9 mouse cellular contexts compared by ENCODE assay signal in the genomic region with DNA sequence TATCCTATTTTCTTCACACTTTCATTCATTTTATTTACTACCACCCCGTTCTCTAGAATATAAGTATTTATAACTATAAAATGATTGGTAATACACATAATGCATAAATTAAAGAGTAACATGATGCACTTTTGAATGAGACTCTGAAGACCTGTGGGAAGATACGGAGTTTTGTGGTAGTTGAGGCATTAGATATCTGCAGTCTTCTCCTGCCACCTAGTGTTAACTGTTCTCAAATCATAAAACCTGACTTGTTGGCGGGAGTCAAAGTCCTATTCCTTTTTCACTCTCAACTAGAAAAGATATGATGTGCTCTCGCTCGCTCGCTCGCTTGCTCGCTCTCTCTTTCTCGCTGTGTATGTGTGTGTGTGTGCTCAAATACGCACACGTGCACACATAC. TPM values are rescaled to one million over a fixed set of nuclear protein-coding genes. Genes with fewer than 3 reads are reported as not detected.
DNase-seq lines count a peak whose midpoint lies in the region; ATAC-seq lines count a peak whose summit lies in the region.
"Had no signal": no experiment of that assay in that cellular context is flagged by ENCODE, and none has a peak within 500 bp of the region (broad histone marks: within the 10 kb centered on the region; RNA-seq: fewer than 3 reads in every experiment).

No protein-coding gene starts in this region.

- no peaks in the 10 kb centered on the region for H3K36me3 ChIP-seq in liver, embryonic 11.5 days (ENCODE audit: control insufficient read depth, insufficient read depth, low read length)

- no peaks in the 10 kb centered on the region for H3K4me1 ChIP-seq in liver, embryonic 11.5 days (replicated peaks; ENCODE audit: control insufficient read depth, insufficient read depth, low read length)

- H3K27ac ChIP-seq in liver, embryonic 11.5 days (ENCODE audit: low read depth, low read length): no peak overlapping the region

- ATAC-seq in liver, embryonic 11.5 days (replicated peaks; ENCODE audit: low FRiP score): peak; percentile 22; the same call in 1 of the 2 replicates

- no peaks in the 10 kb centered on the region for H3K27me3 ChIP-seq in liver, embryonic 11.5 days (replicated peaks; ENCODE audit: control insufficient read depth, insufficient read depth, low read length)

- H3K9ac ChIP-seq in liver, embryonic 11.5 days (ENCODE audit: low read depth, low read length): no peak overlapping the region

- peak; percentile 50 to 75 for DNase-seq in cerebellum, postnatal 10 days
- DNase-seq in cerebellum, adult 11-12 months: no peak
- no peak for DNase-seq in liver, embryonic 11.5 days (ENCODE audit: low spot score)
- no peak for DNase-seq in liver
- peak; percentile 78 for DNase-seq in embryo, embryonic 10 days (ENCODE audit: low spot score)
- DNase-seq in kidney, postnatal 36 days: peak; percentile 25 to 61
- peak; percentile 86 for DNase-seq in naive thymus-derived CD4-positive, alpha-beta T cell, adult 2 months (ENCODE audit: low read depth)
- DNase-seq in frontal cortex, postnatal 25 days (ENCODE audit: low spot score in 2 of 2): no peak

- 45% methylated on average over 11 of the region's 11 CpGs for WGBS in liver, embryonic 11.5 days

- no peaks in the 10 kb centered on the region for H3K9me3 ChIP-seq in liver, embryonic 11.5 days (ENCODE audit: control insufficient read depth, low read length)
- H3K9me3 ChIP-seq: G1E had no signal

- H3K4me2 ChIP-seq in liver, embryonic 11.5 days: peak overlapping the region; percentile 18; the same call in 1 of the 2 replicates

- no peak overlapping the region for H3K4me3 ChIP-seq in liver, embryonic 11.5 days (ENCODE audit: low read depth, low read length)

RNA-seq across cellular contexts. Expression of a gene that starts 4.5 kb away (rescaled TPM):
- 30.4 and 37.2 TPM in 2 replicates for polyA plus RNA-seq in liver, embryonic 11.5 days (2014; fragmentation: Nextera tagmentation; extraction: Ambion mirVana)

RNA-seq across cellular contexts. Expression of a gene that starts 46.9 kb away (rescaled TPM):
- polyA plus RNA-seq in liver, embryonic 11.5 days (2014; fragmentation: Nextera tagmentation; extraction: Ambion mirVana): 40.9 and 41.9 TPM in 2 replicates

Comparison
In these comparisons a context has a peak if more than half of its experiments do, and no peak if none do; other contexts are left out.
1. DNase-seq: peak in cerebellum, postnatal 10 days (2 of 2), embryo, embryonic 10 days (single experiment), kidney, postnatal 36 days (2 of 2) and naive thymus-derived CD4-positive, alpha-beta T cell, adult 2 months (single experiment); none in cerebellum, adult 11-12 months (single experiment), liver, embryonic 11.5 days (single experiment), liver (single experiment) and frontal cortex, postnatal 25 days (0 of 2).